Mouse (Mus musculus) liver, embryonic 12.5 days (tissue): ENCODE measurements around the gene Fbxl8. TPM values are rescaled to one million over a fixed set of nuclear protein-coding genes. Genes with fewer than 3 reads are reported as not detected.

Source experiments
- ATAC-seq: fragments of 200-750 bp; cut with Nextera tagmentation; 2 replicates; pipeline ENCODE4 v1.8.0; 2017; ENCODE audit warnings: moderate number of reproducible peaks, mild to moderate bottlenecking, moderate library complexity
- H3K27ac ChIP-seq: fragments of 300-500 bp; sonication (generic); 2 replicates; pipeline ENCODE4 v1.5.1; 2016; ENCODE audit warnings: mild to moderate bottlenecking
- H3K27me3 ChIP-seq: fragments of 300-500 bp; sonication (generic); replicated peaks from 2 replicates; pipeline ENCODE4 v1.6.1; 2016; ENCODE audit warnings: mild to moderate bottlenecking, moderate library complexity
- H3K36me3 ChIP-seq: fragments of 300-500 bp; sonication (generic); 2 replicates; pipeline ENCODE4 v1.6.1; 2016; ENCODE audit warnings: mild to moderate bottlenecking, moderate library complexity
- H3K4me1 ChIP-seq: fragments of 300-500 bp; sonication (generic); 2 replicates; pipeline ENCODE4 v1.6.1; 2016
- H3K4me2 ChIP-seq: fragments of 300-500 bp; sonication (generic); 2 replicates; pipeline ENCODE4 v1.6.1; 2016; ENCODE audit warnings: mild to moderate bottlenecking, moderate library complexity
- H3K4me3 ChIP-seq: fragments of 300-500 bp; sonication (generic); 2 replicates; pipeline ENCODE4 v1.5.1; 2016; ENCODE audit warnings: mild to moderate bottlenecking, moderate library complexity
- H3K9ac ChIP-seq: fragments of 300-500 bp; sonication (generic); 2 replicates; pipeline ENCODE4 v1.6.1; 2016; ENCODE audit warnings: mild to moderate bottlenecking, moderate library complexity
- H3K9me3 ChIP-seq: fragments of 300-500 bp; sonication (generic); replicated peaks from 2 replicates; pipeline ENCODE4 v1.6.1; 2016; ENCODE audit warnings: mild to moderate bottlenecking, moderate library complexity
- WGBS: fragments of 180-500 bp; shearing (Covaris S2); methylation state at CpG from one replicate; pipeline ENCODE4 v1.1.7; 2016; ENCODE audit not compliant: insufficient replicate concordance; 5-methylcytosine and 5-hydroxymethylcytosine counted together
- polyA plus RNA-seq: library from polyadenylated mRNA; unstranded; fragments of >200 nt; fragmentation: Nextera tagmentation; extraction: Ambion mirVana; gene quantifications from 2 replicates; pipeline ENCODE4 v1.2.1, GENCODE M21; 2016

Gene Fbxl8
- polyA plus RNA-seq, 1 experiment from 2014 or later: 1.2 TPM

- peak overlapping the region; percentile 93 for H3K27ac ChIP-seq
- peaks cover 69% of the 10 kb centered on the region for H3K4me1 ChIP-seq
- H3K4me2 ChIP-seq: peak overlapping the region; percentile 79
- peaks cover 55% of the 10 kb centered on the region for H3K36me3 ChIP-seq
- no peaks in the 10 kb centered on the region for H3K9me3 ChIP-seq
- peak overlapping the region; percentile 97 for H3K9ac ChIP-seq
- 22% methylated on average over 18 of the region's 18 CpGs for WGBS
- H3K4me3 ChIP-seq: peak overlapping the region; percentile 97
- 0 out of 2 replicates have a peak, but pooled peaks have one; percentile 8 for ATAC-seq
- no peaks in the 10 kb centered on the region for H3K27me3 ChIP-seq
These were observed 34.2 kb downstream of the Fbxl8 start for GRCm38 (mm10) chr8:105298351-105299252.

DNA sequence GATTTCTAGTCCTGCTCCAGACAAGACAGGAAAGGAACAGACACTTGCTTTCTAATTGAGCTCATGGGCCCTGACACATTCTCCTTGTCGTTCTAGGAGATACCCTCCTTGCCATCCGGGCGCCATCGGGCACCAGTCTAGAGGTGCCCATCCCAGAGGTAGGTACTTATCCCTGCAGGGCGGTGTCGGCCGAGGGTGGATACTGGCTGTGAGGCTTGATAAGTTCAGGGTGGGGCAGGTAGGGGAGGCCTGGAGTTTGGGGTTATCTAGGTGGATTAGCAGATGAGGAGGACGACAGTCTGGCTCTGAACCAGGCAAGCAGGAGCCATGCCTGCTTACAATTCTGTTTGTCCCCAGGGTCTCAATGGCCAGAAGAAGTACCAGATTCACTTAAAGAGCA, 35.5 kb downstream of the Fbxl8 start:
- peak overlapping the region; percentile 79 for H3K4me2 ChIP-seq
- peaks cover 68% of the 10 kb centered on the region for H3K36me3 ChIP-seq
- 27% methylated on average over 8 of the region's 8 CpGs for WGBS
- H3K4me3 ChIP-seq: peak overlapping the region; percentile 97
- H3K27me3 ChIP-seq: no peaks in the 10 kb centered on the region
- H3K4me1 ChIP-seq: peaks cover 82% of the 10 kb centered on the region
- peak overlapping the region; percentile 97 for H3K9ac ChIP-seq
- peak; percentile 92 for ATAC-seq
- H3K9me3 ChIP-seq: no peaks in the 10 kb centered on the region
- H3K27ac ChIP-seq: peak overlapping the region; percentile 93

- H3K36me3 ChIP-seq: peaks cover 100% of the 10 kb centered on the region
- H3K4me3 ChIP-seq: no peak overlapping the region
- peak overlapping the region; percentile 29; the same call in 1 of the 2 replicates for H3K4me2 ChIP-seq
- peaks cover 81% of the 10 kb centered on the region for H3K4me1 ChIP-seq
- H3K27ac ChIP-seq: peak overlapping the region; percentile 72
- H3K27me3 ChIP-seq: no peaks in the 10 kb centered on the region
- H3K9me3 ChIP-seq: no peaks in the 10 kb centered on the region
- 60% methylated on average over 8 of the region's 8 CpGs for WGBS
- ATAC-seq: no peak
- H3K9ac ChIP-seq: no peak overlapping the region
These were observed 38.9 kb downstream of the Fbxl8 start for GRCm38 (mm10) chr8:105303396-105303795.

- Histone ChIP-seq H3K9ac (no peak overlapping the region), H3K27ac (peak overlapping the region; percentile 72), H3K4me2 (peak overlapping the region; percentile 29; the same call in 1 of the 2 replicates), H3K4me3 (no peak overlapping the region), H3K36me3 (peaks cover 100% of the 10 kb centered on the region), H3K4me1 (peaks cover 76% of the 10 kb centered on the region), H3K27me3 (no peaks in the 10 kb centered on the region), H3K9me3 (no peaks in the 10 kb centered on the region)
- WGBS: 86% methylated on average over 9 of the region's 9 CpGs
- no peak for ATAC-seq
These were observed 39.4 kb downstream of the Fbxl8 start for GRCm38 (mm10) chr8:105303874-105304273.

GRCm38 (mm10) chr8:105304325-105305210, 40.1 kb downstream of the Fbxl8 start:
- H3K27me3 ChIP-seq: no peaks in the 10 kb centered on the region
- peaks cover 69% of the 10 kb centered on the region for H3K4me1 ChIP-seq
- peak; percentile 5; the same call in 1 of the 2 replicates for ATAC-seq
- 74% methylated on average over 9 of the region's 9 CpGs for WGBS
- H3K27ac ChIP-seq: peak overlapping the region; percentile 72
- 0 out of 2 replicates have a peak overlapping the region, but pooled peaks have one; percentile 29 for H3K4me2 ChIP-seq
- peak overlapping the region; percentile 25; the same call in 1 of the 2 replicates for H3K9ac ChIP-seq
- H3K36me3 ChIP-seq: peaks cover 100% of the 10 kb centered on the region
- no peaks in the 10 kb centered on the region for H3K9me3 ChIP-seq
- H3K4me3 ChIP-seq: no peak overlapping the region

- H3K4me3 ChIP-seq: peak within 1 kb of the TSS; percentile 28
- ATAC-seq: peak; percentile 75
- H3K4me2 ChIP-seq: peak within 1 kb of the TSS; percentile 56
- peaks cover 100% of the 10 kb centered on the region for H3K36me3 ChIP-seq
- peak within 1 kb of the TSS; percentile 56 for H3K9ac ChIP-seq
- H3K4me1 ChIP-seq: peaks cover 62% of the 10 kb centered on the region
- no peaks in the 10 kb centered on the region for H3K9me3 ChIP-seq
- H3K27ac ChIP-seq: peak within 1 kb of the TSS; percentile 72
- WGBS: 16% methylated on average over 29 of the region's 30 CpGs
- no peaks in the 10 kb centered on the region for H3K27me3 ChIP-seq
These were observed 41.0 kb downstream of the Fbxl8 start, which contains the start of gene Elmo3 for GRCm38 (mm10) chr8:105305211-105306145. Gene Elmo3 (plus strand): TSS chr8:105305601.

- H3K36me3 ChIP-seq: peaks cover 100% of the 10 kb centered on the region
- 74% methylated on average over 5 of the region's 5 CpGs for WGBS
- no peak; the same call in 1 of the 2 replicates for ATAC-seq
These were observed 41.8 kb downstream of the Fbxl8 start for GRCm38 (mm10) chr8:105306146-105306691.

DNA sequence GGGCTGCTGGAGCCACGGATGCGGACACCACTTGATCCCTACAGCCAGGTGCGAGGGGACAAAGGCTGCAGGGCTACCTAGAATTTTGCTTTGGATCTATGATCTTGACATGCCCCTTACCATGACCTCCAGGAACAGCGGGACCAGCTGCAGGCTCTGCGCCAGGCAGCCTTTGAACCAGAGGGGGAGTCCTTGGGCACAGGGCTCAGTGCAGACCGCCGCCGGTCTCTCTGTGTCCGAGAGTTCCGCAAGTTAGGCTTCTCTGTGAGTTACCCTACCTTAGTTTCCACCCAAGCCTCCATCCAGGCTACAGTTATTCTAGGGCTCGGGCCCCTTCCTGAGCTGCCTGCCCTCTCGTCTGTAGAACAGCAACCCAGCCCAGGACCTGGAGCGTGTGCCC, 43.2 kb downstream of the Fbxl8 start:
- WGBS: 93% methylated on average over 13 of the region's 13 CpGs
- no peaks in the 10 kb centered on the region for H3K9me3 ChIP-seq
- no peak overlapping the region for H3K27ac ChIP-seq
- H3K4me2 ChIP-seq: no peak overlapping the region
- ATAC-seq: no peak
- no peak overlapping the region for H3K9ac ChIP-seq
- H3K4me1 ChIP-seq: peaks cover 56% of the 10 kb centered on the region
- no peaks in the 10 kb centered on the region for H3K27me3 ChIP-seq
- H3K36me3 ChIP-seq: peaks cover 100% of the 10 kb centered on the region
- no peak overlapping the region for H3K4me3 ChIP-seq

More at GRCm38 (mm10) chr8:105306146-105306691, 41.8 kb downstream of the Fbxl8 start:
- H3K27ac ChIP-seq: peak overlapping the region; percentile 63
- no peaks in the 10 kb centered on the region for H3K9me3 ChIP-seq
- H3K4me2 ChIP-seq: peak overlapping the region; percentile 56
- no peaks in the 10 kb centered on the region for H3K27me3 ChIP-seq
- H3K4me3 ChIP-seq: peak overlapping the region; percentile 28
- H3K4me1 ChIP-seq: peaks cover 56% of the 10 kb centered on the region
- H3K9ac ChIP-seq: peak overlapping the region; percentile 56; the same call in 1 of the 2 replicates

- 93% methylated on average over 10 of the region's 10 CpGs for WGBS
- Histone ChIP-seq H3K27me3 (no peaks in the 10 kb centered on the region), H3K9me3 (no peaks in the 10 kb centered on the region), H3K4me1 (peaks cover 56% of the 10 kb centered on the region), H3K36me3 (peaks cover 100% of the 10 kb centered on the region), H3K4me2 (no peak overlapping the region), H3K4me3 (no peak overlapping the region), H3K9ac (no peak overlapping the region), H3K27ac (no peak overlapping the region)
- no peak for ATAC-seq
These were observed 44.0 kb downstream of the Fbxl8 start for GRCm38 (mm10) chr8:105308428-105308827.

GRCm38 (mm10) chr8:105309142-105309847, 44.8 kb downstream of the Fbxl8 start:
- no peak for ATAC-seq
- H3K9ac ChIP-seq: no peak overlapping the region
- no peak overlapping the region for H3K4me2 ChIP-seq
- peaks cover 56% of the 10 kb centered on the region for H3K4me1 ChIP-seq
- no peaks in the 10 kb centered on the region for H3K9me3 ChIP-seq
- H3K36me3 ChIP-seq: peaks cover 100% of the 10 kb centered on the region
- no peak overlapping the region for H3K27ac ChIP-seq
- WGBS: 83% methylated on average over 15 of the region's 15 CpGs
- H3K27me3 ChIP-seq: no peaks in the 10 kb centered on the region
- H3K4me3 ChIP-seq: no peak overlapping the region
